Mouse (Mus musculus) G1E (cell line): ENCODE measurements at regions not wholly inside any gene's neighbourhood (a gene's known extent, or its start where the extent isn't known, plus 50 kb on each side); places are given as distances from the start of the nearest gene placed in this dataset.

ENCODE experiments used
- CTCF ChIP-seq: IDR thresholded peaks from 2 replicates; pipeline ENCODE4 v1.5.1; 2012; ENCODE audit warnings: low read depth, low read length, inconsistent platforms, mixed read lengths
- GATA1 ChIP-seq: IDR thresholded peaks from 2 replicates; pipeline ENCODE4 v1.6.1; 2012; ENCODE audit warnings: borderline replicate concordance, low read length, inconsistent platforms, mixed read lengths
- POLR2AphosphoS5 ChIP-seq: IDR thresholded peaks from 2 replicates; pipeline ENCODE4 v1.6.1; 2012; ENCODE audit warnings: low read depth, low read length, inconsistent platforms; ENCODE audit not compliant: insufficient replicate concordance

DNA sequence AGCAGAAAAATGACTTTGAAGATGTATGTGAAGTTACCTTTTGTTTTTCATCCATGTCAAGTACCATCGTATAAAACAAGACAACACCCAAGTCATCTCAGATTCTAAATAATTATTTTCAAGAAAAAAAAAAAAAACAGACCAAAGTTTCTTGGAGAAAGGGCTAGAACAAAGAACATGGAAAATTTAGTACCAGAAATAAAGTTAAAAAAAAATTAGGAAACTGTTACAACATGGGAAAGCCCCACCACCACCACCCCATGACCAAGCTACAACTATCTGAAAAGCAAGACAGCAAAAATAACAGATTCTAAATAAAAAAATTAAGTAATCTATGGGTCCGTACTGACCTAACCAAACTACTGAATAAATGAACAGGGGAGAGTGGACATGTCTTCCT lies 235.3 kb upstream of the Smim15 start:
- TF ChIP-seq CTCF (no peak), GATA1 (no peak), POLR2AphosphoS5 (no peak)
